Mouse (Mus musculus): ENCODE data around the gene Urb2. TPM values are rescaled to one million over a fixed set of nuclear protein-coding genes. Genes with fewer than 3 reads are reported as not detected.
A peak's percentile ranks its signal among the peaks of the same experiment; 100 is the strongest.

The Urb2 gene
- polyA plus RNA-seq, 1 experiment from 2014 or later = 1.6 TPM

GRCm38 (mm10) chr8:124056832-124057655 is 35.7 kb downstream of the Urb2 start:
- H3K9me3 ChIP-seq (ENCODE audit: control insufficient read depth) = no peaks in the 10 kb centered on the region
- no peak overlapping the region for H3K4me3 ChIP-seq (ENCODE audit: low read depth, low read length)
- no peak overlapping the region for H3K9ac ChIP-seq (ENCODE audit: low read depth, low read length)
- 68% methylated on average over 11 of the region's 11 CpGs for WGBS
- no peak for TF ChIP-seq CTCF (IDR thresholded peaks at IDR 0.05; ENCODE audit: low read depth)
- no peaks in the 10 kb centered on the region for H3K36me3 ChIP-seq (ENCODE audit: control insufficient read depth, insufficient read depth)
- no peak overlapping the region for H3K4me2 ChIP-seq (replicated peaks; ENCODE audit: low read depth)
- no peak overlapping the region for H3K27ac ChIP-seq (ENCODE audit: low read depth, low read length)
- no peaks in the 10 kb centered on the region for H3K27me3 ChIP-seq (replicated peaks; ENCODE audit: control insufficient read depth, insufficient read depth, low read length)
- no peaks in the 10 kb centered on the region for H3K4me1 ChIP-seq (replicated peaks; ENCODE audit: control insufficient read depth, insufficient read depth, low read length)
- ATAC-seq = no peak

- Histone ChIP-seq H3K27ac (ENCODE audit: low read depth, low read length) (no peak overlapping the region), H3K4me2 (replicated peaks; ENCODE audit: low read depth) (no peak overlapping the region), H3K9me3 (ENCODE audit: control insufficient read depth) (no peaks in the 10 kb centered on the region), H3K4me1 (replicated peaks; ENCODE audit: control insufficient read depth, insufficient read depth, low read length) (no peaks in the 10 kb centered on the region), H3K36me3 (ENCODE audit: control insufficient read depth, insufficient read depth) (no peaks in the 10 kb centered on the region), H3K27me3 (replicated peaks; ENCODE audit: control insufficient read depth, insufficient read depth, low read length) (no peaks in the 10 kb centered on the region), H3K4me3 (ENCODE audit: low read depth, low read length) (no peak overlapping the region), H3K9ac (ENCODE audit: low read depth, low read length) (no peak overlapping the region)
- ATAC-seq = no peak
- TF ChIP-seq CTCF (IDR thresholded peaks at IDR 0.05; ENCODE audit: low read depth) = 0 out of 2 replicates have a peak, but pooled peaks have one; percentile 13
- WGBS = 65% methylated on average over 4 of the region's 4 CpGs
Observed at GRCm38 (mm10) chr8:124066325-124067058, 45.2 kb downstream of the Urb2 start.

- TF ChIP-seq CTCF (IDR thresholded peaks at IDR 0.05; ENCODE audit: low read depth) = no peak
- Histone ChIP-seq H3K9ac (ENCODE audit: low read depth, low read length) (no peak overlapping the region), H3K36me3 (ENCODE audit: control insufficient read depth, insufficient read depth) (no peaks in the 10 kb centered on the region), H3K4me2 (replicated peaks; ENCODE audit: low read depth) (no peak overlapping the region), H3K9me3 (ENCODE audit: control insufficient read depth) (no peaks in the 10 kb centered on the region), H3K4me1 (replicated peaks; ENCODE audit: control insufficient read depth, insufficient read depth, low read length) (no peaks in the 10 kb centered on the region), H3K4me3 (ENCODE audit: low read depth, low read length) (no peak overlapping the region), H3K27ac (ENCODE audit: low read depth, low read length) (no peak overlapping the region), H3K27me3 (replicated peaks; ENCODE audit: control insufficient read depth, insufficient read depth, low read length) (no peaks in the 10 kb centered on the region)
- ATAC-seq = no peak
- WGBS = 64% methylated on average over 4 of the region's 4 CpGs
Observed at GRCm38 (mm10) chr8:124067059-124067750, 45.9 kb downstream of the Urb2 start.

- no peak overlapping the region for H3K27ac ChIP-seq (ENCODE audit: low read depth, low read length)
- H3K4me3 ChIP-seq (ENCODE audit: low read depth, low read length) = no peak overlapping the region
- no peak for ATAC-seq
- no peaks in the 10 kb centered on the region for H3K36me3 ChIP-seq (ENCODE audit: control insufficient read depth, insufficient read depth)
- no peak for TF ChIP-seq CTCF (IDR thresholded peaks at IDR 0.05; ENCODE audit: low read depth)
- H3K9me3 ChIP-seq (ENCODE audit: control insufficient read depth) = no peaks in the 10 kb centered on the region
- WGBS = 54% methylated on average over 18 of the region's 18 CpGs
- no peaks in the 10 kb centered on the region for H3K27me3 ChIP-seq (replicated peaks; ENCODE audit: control insufficient read depth, insufficient read depth, low read length)
- H3K4me1 ChIP-seq (replicated peaks; ENCODE audit: control insufficient read depth, insufficient read depth, low read length) = no peaks in the 10 kb centered on the region
- H3K9ac ChIP-seq (ENCODE audit: low read depth, low read length) = no peak overlapping the region
- no peak overlapping the region for H3K4me2 ChIP-seq (replicated peaks; ENCODE audit: low read depth)
Observed at GRCm38 (mm10) chr8:124070363-124071324, 49.3 kb downstream of the Urb2 start.

- H3K36me3 ChIP-seq (ENCODE audit: control insufficient read depth, insufficient read depth) = no peaks in the 10 kb centered on the region
- H3K9ac ChIP-seq (ENCODE audit: low read depth, low read length) = no peak overlapping the region
- no peak overlapping the region for H3K27ac ChIP-seq (ENCODE audit: low read depth, low read length)
- H3K27me3 ChIP-seq (replicated peaks; ENCODE audit: control insufficient read depth, insufficient read depth, low read length) = no peaks in the 10 kb centered on the region
- no peak for ATAC-seq
- no peaks in the 10 kb centered on the region for H3K9me3 ChIP-seq (ENCODE audit: control insufficient read depth)
- H3K4me3 ChIP-seq (ENCODE audit: low read depth, low read length) = no peak overlapping the region
- no peaks in the 10 kb centered on the region for H3K4me1 ChIP-seq (replicated peaks; ENCODE audit: control insufficient read depth, insufficient read depth, low read length)
- 72% methylated on average over 8 of the region's 8 CpGs for WGBS
- H3K4me2 ChIP-seq (replicated peaks; ENCODE audit: low read depth) = no peak overlapping the region
- TF ChIP-seq CTCF (IDR thresholded peaks at IDR 0.05; ENCODE audit: low read depth) = no peak
Observed at GRCm38 (mm10) chr8:124075977-124076376, 54.7 kb downstream of the Urb2 start.

Data from intestine, postnatal 0 days (tissue).